Mouse (Mus musculus): ENCODE measurements around the gene Zfp442. TPM values are rescaled to one million over a fixed set of nuclear protein-coding genes. Genes with fewer than 3 reads are reported as not detected.

Gene Zfp442
- polyA plus RNA-seq, 1 experiment from 2014 or later = 8.2 TPM

Other genes starting within 250 kb of the Zfp442 start
- 10.1 and 10.3 TPM in 2 replicates for gene Zfp937, start 233.4 kb downstream of the Zfp442 start, polyA plus RNA-seq (2015; fragmentation: Nextera tagmentation; extraction: Ambion mirVana)
- 3.6 and 3.7 TPM in 2 replicates for gene Gm21994, start 195.9 kb downstream of the Zfp442 start, polyA plus RNA-seq (2015; fragmentation: Nextera tagmentation; extraction: Ambion mirVana)
- gene Gm14124, start 194.0 kb downstream of the Zfp442 start, polyA plus RNA-seq (2015; fragmentation: Nextera tagmentation; extraction: Ambion mirVana) = 0.05 TPM in 1 of 2 replicates, not detected in the other
- 1.2 and 1.6 TPM in 2 replicates for gene Gm10130, start 127.8 kb downstream of the Zfp442 start, polyA plus RNA-seq (2015; fragmentation: Nextera tagmentation; extraction: Ambion mirVana)
- 13.3 and 14.9 TPM in 2 replicates for gene 3300002I08Rik, start 88.7 kb downstream of the Zfp442 start, polyA plus RNA-seq (2015; fragmentation: Nextera tagmentation; extraction: Ambion mirVana)
- not detected in 2 replicates for gene Zfp345, start 33.6 kb upstream of the Zfp442 start, polyA plus RNA-seq (2015; fragmentation: Nextera tagmentation; extraction: Ambion mirVana)
- gene Cst7, start 118.9 kb upstream of the Zfp442 start, polyA plus RNA-seq (2015; fragmentation: Nextera tagmentation; extraction: Ambion mirVana) = 0.18 and 0.28 TPM in 2 replicates
- 37.1 and 40.2 TPM in 2 replicates for gene Apmap, start 157.1 kb upstream of the Zfp442 start, polyA plus RNA-seq (2015; fragmentation: Nextera tagmentation; extraction: Ambion mirVana)
- 32.9 and 34.1 TPM in 2 replicates for gene Acss1, start 217.0 kb upstream of the Zfp442 start, polyA plus RNA-seq (2015; fragmentation: Nextera tagmentation; extraction: Ambion mirVana)
- gene Vsx1, start 237.9 kb upstream of the Zfp442 start, polyA plus RNA-seq (2015; fragmentation: Nextera tagmentation; extraction: Ambion mirVana) = 0.10 and 0.12 TPM in 2 replicates